Mouse (Mus musculus): ENCODE measurements around the gene Arpc2. TPM values are rescaled to one million over a fixed set of nuclear protein-coding genes. Genes with fewer than 3 reads are reported as not detected.

The Arpc2 gene
- total RNA-seq, 2 experiments from 2014 or later, result 213 to 219 TPM

GRCm38 (mm10) chr1:74237671-74238070, 1.8 kb downstream of the Arpc2 start:
- intact Hi-C loops (cut with DNase I), result no loop called here

DNA sequence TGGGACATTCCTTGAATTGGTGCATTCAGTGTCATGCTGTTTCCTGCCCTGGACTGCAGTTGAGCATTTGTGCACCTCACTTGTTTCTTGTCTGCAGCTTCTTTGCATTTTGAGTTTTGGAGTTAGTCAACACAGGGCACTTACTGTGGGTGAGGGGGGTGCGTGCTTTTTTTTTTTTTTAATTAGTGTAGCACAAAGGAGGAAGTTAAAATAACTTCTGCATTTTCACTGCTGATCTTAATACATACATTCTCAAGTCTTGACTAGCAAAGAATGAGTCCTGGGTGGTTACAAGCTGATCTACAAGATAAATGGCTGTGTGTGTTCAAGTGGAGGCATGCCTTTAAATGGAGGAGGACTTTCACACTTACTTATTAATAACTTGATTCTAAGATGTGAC, 2.3 kb downstream of the Arpc2 start:
- intact Hi-C loops (cut with DNase I), result no loop called here
- DNase-seq, result no peak

More at GRCm38 (mm10) chr1:74237671-74238070, 1.8 kb downstream of the Arpc2 start:
- no peak for DNase-seq

DNA sequence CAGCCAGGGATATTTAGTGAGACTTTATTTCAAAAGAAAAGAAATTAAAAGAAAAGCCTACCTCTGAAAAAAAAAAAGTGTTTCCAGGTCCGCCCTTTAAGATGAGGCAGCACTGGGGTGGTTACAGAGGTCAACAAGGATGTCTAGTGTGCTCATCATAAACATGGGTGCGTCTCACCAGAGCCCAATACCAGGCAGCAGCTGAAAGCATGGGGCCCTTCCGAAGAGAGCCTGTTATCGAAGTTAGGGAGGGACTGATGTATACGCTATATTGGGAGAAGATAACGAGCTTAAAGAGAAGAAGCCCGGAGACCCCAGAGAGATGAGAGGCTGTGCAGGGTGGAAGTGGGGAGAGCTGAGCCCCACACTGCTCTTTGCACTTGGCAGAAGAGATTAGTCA, 3.3 kb downstream of the Arpc2 start:
- intact Hi-C loops (cut with DNase I), result no loop called here
- no peak for DNase-seq

DNA sequence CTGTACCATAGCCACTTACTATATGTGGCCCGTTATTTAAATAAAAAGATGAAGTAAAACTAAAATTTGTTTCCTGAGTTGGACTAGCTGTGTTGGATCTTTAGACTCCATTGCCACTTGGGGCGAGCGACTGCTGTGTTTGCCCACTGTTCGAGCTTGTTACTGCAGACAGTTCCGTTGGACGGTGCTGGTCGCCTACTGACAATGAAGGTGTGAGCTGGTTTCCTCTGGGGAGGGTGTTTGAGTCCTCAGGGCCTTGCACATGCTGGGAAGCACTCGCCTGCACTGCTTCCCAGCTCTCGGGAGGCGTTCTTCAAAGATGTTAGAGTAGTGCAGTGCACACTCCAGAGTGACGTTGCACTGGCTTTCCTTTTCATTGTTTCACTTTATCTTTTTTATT, 3.7 kb downstream of the Arpc2 start:
- peak in 1 of 2 experiments; percentile 48 for DNase-seq
- intact Hi-C loops (cut with DNase I), result no loop called here

GRCm38 (mm10) chr1:74240311-74240710, 4.4 kb downstream of the Arpc2 start:
- intact Hi-C loops (cut with DNase I), result no loop called here
- DNase-seq, result peak; percentile 53 to 56

- DNase-seq, result no peak
- intact Hi-C loops (cut with DNase I), result no loop called here
These were observed 4.9 kb downstream of the Arpc2 start for GRCm38 (mm10) chr1:74240832-74241231.

DNA sequence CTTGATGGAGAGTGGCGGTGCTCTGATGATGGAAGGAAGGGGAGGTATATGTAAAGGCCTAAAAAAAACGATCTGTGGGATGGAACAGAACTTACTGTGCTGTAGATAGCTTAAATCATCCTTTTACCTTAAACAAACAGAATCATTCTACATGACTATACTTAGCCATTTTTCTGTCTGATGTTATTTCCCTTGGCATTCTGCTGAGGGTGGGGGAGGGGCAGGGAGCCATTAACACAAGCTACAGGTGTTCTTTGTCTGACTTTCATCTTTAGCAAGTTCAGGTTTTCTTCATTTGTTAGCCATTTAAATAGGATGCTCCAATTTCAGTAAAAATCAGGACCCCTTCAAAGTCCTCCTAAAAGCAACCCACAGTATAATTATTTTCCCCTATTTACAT, 9.6 kb downstream of the Arpc2 start:
- intact Hi-C loops (cut with DNase I), result no loop called here
- DNase-seq, result no peak

- peak; percentile 43 to 59 for DNase-seq
- intact Hi-C loops (cut with DNase I), result loop anchor here (1.0 kb wide), 1 partner anchor 12 kb away; the partner anchor contains the start of gene Arpc2
These were observed 12.9 kb downstream of the Arpc2 start for GRCm38 (mm10) chr1:74248799-74249198.

- intact Hi-C loops (cut with DNase I), result no loop called here
- DNase-seq, result peak in 1 of 2 experiments; percentile 26
These were observed 13.6 kb downstream of the Arpc2 start for GRCm38 (mm10) chr1:74249331-74249980.

DNA sequence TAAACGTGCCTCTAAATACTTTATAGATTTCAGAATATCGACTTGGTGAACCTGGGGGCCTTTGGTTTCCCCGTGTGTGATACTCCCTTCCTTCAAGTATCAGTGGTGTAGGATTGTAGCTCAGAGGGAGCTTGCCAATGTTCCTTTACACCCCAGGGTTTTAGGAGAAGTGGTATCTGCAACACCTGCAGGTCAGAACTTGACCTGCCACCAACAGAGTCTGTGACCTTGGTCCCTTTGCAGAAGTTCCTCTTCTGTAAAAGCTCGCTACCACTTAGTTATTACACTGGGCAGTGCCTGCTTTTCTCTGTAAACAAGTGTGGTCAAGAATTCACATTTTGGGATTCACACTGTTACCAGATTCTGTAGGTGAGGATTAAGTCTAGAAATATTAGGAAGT, 14.2 kb downstream of the Arpc2 start:
- DNase-seq, result no peak
- intact Hi-C loops (cut with DNase I), result no loop called here

GRCm38 (mm10) chr1:74255704-74256345, 19.9 kb downstream of the Arpc2 start:
- DNase-seq, result no peak
- intact Hi-C loops (cut with DNase I), result no loop called here

DNA sequence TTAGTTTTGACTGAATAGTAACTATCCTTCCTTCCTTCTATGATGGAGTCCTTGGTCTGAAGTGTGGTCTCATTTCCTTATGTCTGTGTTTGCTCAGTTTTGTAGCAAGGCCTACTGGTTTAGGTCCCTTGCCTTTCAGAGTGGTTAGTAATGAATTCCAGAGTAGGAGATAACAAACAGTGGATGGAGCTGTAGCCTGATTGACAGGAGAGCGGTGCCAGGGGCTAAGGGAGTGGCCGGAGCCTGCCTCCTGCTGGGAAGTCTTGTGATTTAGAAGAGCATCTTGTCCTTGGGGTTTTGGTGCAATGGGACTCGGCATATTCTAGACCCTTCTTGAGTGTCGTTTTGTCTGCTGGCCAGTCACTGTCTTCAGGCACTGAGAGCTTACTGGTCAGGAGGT, 20.9 kb downstream of the Arpc2 start:
- DNase-seq, result peak in 1 of 2 experiments; percentile 50
- intact Hi-C loops (cut with DNase I), result no loop called here

- no peak for DNase-seq
- intact Hi-C loops (cut with DNase I), result no loop called here
These were observed 26.6 kb downstream of the Arpc2 start for GRCm38 (mm10) chr1:74262510-74262909.

- intact Hi-C loops (cut with DNase I), result no loop called here
- DNase-seq, result no peak
These were observed 32.9 kb downstream of the Arpc2 start for GRCm38 (mm10) chr1:74268750-74269149.

GRCm38 (mm10) chr1:74271659-74272058, 35.8 kb downstream of the Arpc2 start:
- intact Hi-C loops (cut with DNase I), result no loop called here
- DNase-seq, result no peak

DNA sequence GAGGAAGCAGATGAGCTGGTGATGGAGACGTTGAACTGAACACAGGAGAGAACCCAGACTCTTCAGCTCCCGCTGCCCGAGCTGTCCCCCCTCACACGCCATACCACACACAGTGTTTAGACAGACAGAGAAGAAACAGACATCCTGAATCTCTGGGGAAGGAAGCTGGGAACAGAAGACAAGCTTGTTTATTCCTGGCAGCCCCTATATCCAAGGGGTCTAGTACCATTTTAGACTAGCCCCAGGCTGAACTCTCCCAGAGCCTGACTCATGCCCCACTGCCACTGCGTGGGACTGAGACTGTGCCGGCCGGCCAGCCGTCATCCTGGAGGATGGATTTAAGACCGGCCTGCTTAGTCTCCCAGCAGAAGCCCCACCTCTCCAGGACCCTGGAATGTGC, 39.1 kb downstream of the Arpc2 start:
- DNase-seq, result no peak
- intact Hi-C loops (cut with DNase I), result no loop called here

GRCm38 (mm10) chr1:74277041-74277440, 41.2 kb downstream of the Arpc2 start:
- no peak for DNase-seq
- intact Hi-C loops (cut with DNase I), result no loop called here

- no peak for DNase-seq
- intact Hi-C loops (cut with DNase I), result no loop called here
These were observed 42.1 kb downstream of the Arpc2 start for GRCm38 (mm10) chr1:74277883-74278537.

DNA sequence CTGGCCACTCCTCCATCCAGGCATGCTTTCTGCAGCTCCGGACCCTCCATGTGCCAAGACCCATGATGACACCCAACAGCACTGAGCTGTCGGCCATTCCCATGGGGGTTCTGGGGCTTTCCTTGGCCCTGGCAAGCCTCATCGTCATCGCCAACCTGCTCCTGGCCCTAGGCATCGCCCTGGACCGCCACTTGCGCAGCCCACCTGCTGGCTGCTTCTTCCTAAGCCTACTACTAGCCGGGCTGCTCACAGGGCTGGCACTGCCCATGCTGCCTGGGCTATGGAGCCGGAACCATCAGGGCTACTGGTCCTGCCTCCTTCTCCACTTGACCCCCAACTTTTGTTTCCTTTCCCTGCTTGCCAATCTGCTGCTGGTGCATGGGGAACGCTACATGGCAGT, 42.7 kb downstream of the Arpc2 start, which contains the start of gene Gpbar1:
Gpbar1 (plus strand) TSS at position 13 of the 400 bp plus-strand sequence.
- no peak for DNase-seq
- intact Hi-C loops (cut with DNase I), result no loop called here

DNA sequence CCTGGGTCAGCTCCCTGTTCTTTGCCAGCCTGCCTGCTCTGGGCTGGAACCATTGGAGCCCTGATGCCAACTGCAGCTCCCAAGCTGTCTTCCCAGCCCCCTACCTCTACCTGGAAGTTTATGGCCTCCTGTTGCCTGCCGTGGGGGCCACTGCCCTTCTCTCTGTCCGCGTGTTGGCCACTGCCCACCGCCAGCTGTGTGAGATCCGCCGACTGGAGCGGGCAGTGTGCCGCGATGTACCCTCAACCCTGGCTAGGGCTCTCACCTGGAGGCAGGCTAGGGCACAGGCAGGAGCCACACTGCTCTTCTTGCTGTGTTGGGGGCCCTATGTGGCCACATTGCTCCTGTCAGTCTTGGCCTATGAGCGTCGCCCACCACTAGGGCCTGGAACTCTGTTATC, 43.1 kb downstream of the Arpc2 start:
- DNase-seq, result no peak
- intact Hi-C loops (cut with DNase I), result no loop called here

GRCm38 (mm10) chr1:74280591-74281325, 44.9 kb downstream of the Arpc2 start:
- DNase-seq, result no peak
- intact Hi-C loops (cut with DNase I), result no loop called here
